8 mouse cellular contexts compared by ENCODE assay signal in genomic region chr3:107550409-107551049, GRCm38 (mm10). TPM values are rescaled to one million over a fixed set of nuclear protein-coding genes. Genes with fewer than 3 reads are reported as not detected.
DNase-seq lines count a peak whose midpoint lies in the region; ATAC-seq and TF ChIP-seq lines count a peak whose summit lies in the region.

No protein-coding gene starts in this region.

- H3K27me3 ChIP-seq in kidney, embryonic 14.5 days (ENCODE audit: control insufficient read depth, insufficient read depth, low read length), result peaks cover 64% of the 10 kb centered on the region
- H3K27me3 ChIP-seq in MEL (ENCODE audit: control insufficient read depth in 1 of 2, insufficient read depth in 2 of 2, low read length in 2 of 2), result peaks cover 0 to 5% of the 10 kb centered on the region in 2 experiments; a peak in 3 of 4 replicates
- no peaks in the 10 kb centered on the region for H3K27me3 ChIP-seq in midbrain, postnatal 0 days (ENCODE audit: insufficient read depth, low read length)

- H3K4me3 ChIP-seq in kidney, embryonic 14.5 days (ENCODE audit: low read length), result no peak overlapping the region
- H3K4me3 ChIP-seq in MEL (ENCODE audit: control insufficient read depth in 1 of 2, insufficient read depth in 1 of 2, low read depth in 2 of 2, low read length in 2 of 2), result no peak overlapping the region
- no peak overlapping the region for H3K4me3 ChIP-seq in midbrain, postnatal 0 days (ENCODE audit: low read depth, low read length)

- no peaks in the 10 kb centered on the region for H3K79me2 ChIP-seq in MEL (ENCODE audit: control insufficient read depth, insufficient read depth, low read length, poor library complexity)

- peak; percentile 45 for TF ChIP-seq RAD21 in MEL (IDR thresholded peaks at IDR 0.05; ENCODE audit: low read depth, low read length)

- TF ChIP-seq CTCF in MEL (IDR thresholded peaks at IDR 0.05 in 2 of 3, conservative IDR thresholded peaks at IDR 0.05 in 1 of 3; ENCODE audit: control insufficient read depth in 1 of 3, insufficient read depth in 1 of 3, low read depth in 2 of 3, low read length in 3 of 3, poor library complexity in 1 of 3, severe bottlenecking in 1 of 3), result peak; percentile 71 to 89 (median 73)
- TF ChIP-seq CTCF in midbrain, postnatal 0 days (IDR thresholded peaks at IDR 0.05), result peak; percentile 84

- ATAC-seq in kidney, embryonic 14.5 days (ENCODE audit: low FRiP score, low TSS enrichment), result no peak
- ATAC-seq in midbrain, postnatal 0 days (ENCODE audit: low FRiP score), result peak; percentile 36
- no peak for ATAC-seq in activated CD4-positive, CD25-positive, alpha-beta regulatory T cell, adult 4 months

- H3K9ac ChIP-seq in kidney, embryonic 14.5 days (ENCODE audit: low read depth, low read length), result no peak overlapping the region
- H3K9ac ChIP-seq in MEL (ENCODE audit: control insufficient read depth, low read depth, low read length, poor library complexity, severe bottlenecking), result no peak overlapping the region
- H3K9ac ChIP-seq in midbrain, postnatal 0 days (replicated peaks; ENCODE audit: low read length, poor library complexity, severe bottlenecking), result no peak overlapping the region

- H3K4me1 ChIP-seq in kidney, embryonic 14.5 days (ENCODE audit: control insufficient read depth, insufficient read depth, low read length), result peaks cover 3% of the 10 kb centered on the region; the same call in 1 of the 2 replicates
- no peaks in the 10 kb centered on the region for H3K4me1 ChIP-seq in MEL (ENCODE audit: control insufficient read depth in 1 of 2, insufficient read depth in 2 of 2, low read length in 2 of 2)
- H3K4me1 ChIP-seq in midbrain, postnatal 0 days (ENCODE audit: insufficient read depth, low read length), result no peaks in the 10 kb centered on the region

- H3K27ac ChIP-seq in kidney, embryonic 14.5 days (ENCODE audit: low read depth, low read length), result no peak overlapping the region
- no peak overlapping the region for H3K27ac ChIP-seq in MEL (ENCODE audit: control insufficient read depth, low read depth, low read length)
- no peak overlapping the region for H3K27ac ChIP-seq in midbrain, postnatal 0 days (ENCODE audit: low read depth, low read length)

- TF ChIP-seq POLR2A in MEL (IDR thresholded peaks at IDR 0.05; ENCODE audit: control insufficient read depth in 1 of 2, insufficient read depth in 1 of 2, low read depth in 1 of 2, low read length in 2 of 2, poor library complexity in 1 of 2), result no peak

- intact Hi-C loops in left cerebral cortex, postnatal 4 days (cut with DNase I), result no loop called here

- H3K36me3 ChIP-seq in kidney, embryonic 14.5 days (ENCODE audit: control insufficient read depth, insufficient read depth, low read length), result no peaks in the 10 kb centered on the region
- no peaks in the 10 kb centered on the region for H3K36me3 ChIP-seq in MEL (ENCODE audit: control insufficient read depth in 1 of 2, insufficient read depth in 2 of 2, low read length in 2 of 2)
- no peaks in the 10 kb centered on the region for H3K36me3 ChIP-seq in midbrain, postnatal 0 days (ENCODE audit: insufficient read depth, low read length)

- no peak overlapping the region for H3K4me2 ChIP-seq in kidney, embryonic 14.5 days (replicated peaks; ENCODE audit: low read depth, low read length)
- no peak overlapping the region for H3K4me2 ChIP-seq in midbrain, postnatal 0 days (ENCODE audit: low read depth, low read length, poor library complexity, severe bottlenecking)

- DNase-seq in kidney, adult 9 months, result peak; percentile 62
- peak; percentile 65 for DNase-seq in MEL (ENCODE audit: low read depth, low spot score)
- DNase-seq in cerebellum, adult 11-12 months, result peak; percentile 66
- peak; percentile 72 for DNase-seq in forelimb bud, embryonic 11.5 days (ENCODE audit: low read depth, low spot score)
- peak; percentile 85 for DNase-seq in left cerebral cortex, postnatal 4 days
- DNase-seq in midbrain, postnatal 0 days (ENCODE audit: low spot score), result peak; percentile 78

- 75% methylated on average over 17 of the region's 17 CpGs for WGBS in kidney, embryonic 14.5 days
- WGBS in midbrain, postnatal 0 days, result 73% methylated on average over 17 of the region's 17 CpGs

- TF ChIP-seq EP300 in MEL (IDR thresholded peaks at IDR 0.05; ENCODE audit: low read depth in 1 of 2, low read length in 2 of 2), result no peak

- H3K9me3 ChIP-seq in kidney, embryonic 14.5 days (ENCODE audit: control insufficient read depth, low read length), result no peaks in the 10 kb centered on the region
- no peaks in the 10 kb centered on the region for H3K9me3 ChIP-seq in MEL (replicated peaks; ENCODE audit: insufficient read depth, low read length)
- H3K9me3 ChIP-seq in midbrain, postnatal 0 days (ENCODE audit: low read length), result no peaks in the 10 kb centered on the region

TF ChIP-seq in MEL, 35 proteins besides CTCF, POLR2A, EP300 and RAD21:
- TF ChIP-seq SIN3A (IDR thresholded peaks at IDR 0.05; ENCODE audit: low read length) (no peak), SMC3 (IDR thresholded peaks at IDR 0.05; ENCODE audit: low read depth, low read length) (peak; percentile 45), ZC3H11A (IDR thresholded peaks at IDR 0.05; ENCODE audit: low read depth, low read length) (peak; percentile 21; the same call in 1 of the 2 replicates)

RNA-seq across cellular contexts. Expression of gene Ubl4b, which starts 4.3 kb away (rescaled TPM):
- polyA plus RNA-seq in kidney, embryonic 14.5 days (2014; fragmentation: Nextera tagmentation; extraction: Ambion mirVana), result not detected in 2 replicates
- total RNA-seq in MEL (2012; rRNA removed), result not detected in 2 replicates
- polyA plus RNA-seq in MEL (2012; ENCODE audit: insufficient read depth in 1 of 2, insufficient read length in 2 of 2, low read depth in 1 of 2, low replicate concordance in 2 of 2, missing spikeins in 1 of 2), result not detected
- under 1 TPM in 1 of 2 experiments, not detected in 1; 0.58 TPM for total RNA-seq in left cerebral cortex, postnatal 4 days (2021)
- total RNA-seq in midbrain, postnatal 0 days (2014; rRNA removed), result not detected in 2 replicates
- polyA plus RNA-seq in midbrain, postnatal 0 days (2015; fragmentation: Nextera tagmentation; extraction: Ambion mirVana), result not detected in 2 replicates
- not detected for polyA plus RNA-seq in activated CD4-positive, CD25-positive, alpha-beta regulatory T cell, adult 4 months (2017; shearing (Covaris generic))

RNA-seq across cellular contexts. Expression of gene Slc6a17, which starts 32.7 kb away (rescaled TPM):
- polyA plus RNA-seq in kidney, embryonic 14.5 days (2014; fragmentation: Nextera tagmentation; extraction: Ambion mirVana), result 1.7 and 2.9 TPM in 2 replicates
- total RNA-seq in MEL (2012; rRNA removed), result 0.04 TPM in 1 of 2 replicates, not detected in the other
- polyA plus RNA-seq in MEL (2012; ENCODE audit: insufficient read depth in 1 of 2, insufficient read length in 2 of 2, low read depth in 1 of 2, low replicate concordance in 2 of 2, missing spikeins in 1 of 2), result not detected
- 100 to 1,000 TPM; 152 to 153 TPM for total RNA-seq in left cerebral cortex, postnatal 4 days (2021)
- total RNA-seq in midbrain, postnatal 0 days (2014; rRNA removed), result 52.0 and 60.0 TPM in 2 replicates
- polyA plus RNA-seq in midbrain, postnatal 0 days (2015; fragmentation: Nextera tagmentation; extraction: Ambion mirVana), result 17.5 and 22.2 TPM in 2 replicates
- not detected for polyA plus RNA-seq in activated CD4-positive, CD25-positive, alpha-beta regulatory T cell, adult 4 months (2017; shearing (Covaris generic))

RNA-seq across cellular contexts. Expression of gene Alx3, which starts 44.3 kb away (rescaled TPM):
- polyA plus RNA-seq in kidney, embryonic 14.5 days (2014; fragmentation: Nextera tagmentation; extraction: Ambion mirVana), result 0.26 TPM in 1 of 2 replicates, not detected in the other
- total RNA-seq in MEL (2012; rRNA removed), result not detected in 2 replicates
- polyA plus RNA-seq in MEL (2012; ENCODE audit: insufficient read depth in 1 of 2, insufficient read length in 2 of 2, low read depth in 1 of 2, low replicate concordance in 2 of 2, missing spikeins in 1 of 2), result not detected
- total RNA-seq in left cerebral cortex, postnatal 4 days (2021), result 1 to 10 TPM; 1.7 to 1.9 TPM
- 0.60 and 3.0 TPM in 2 replicates for total RNA-seq in midbrain, postnatal 0 days (2014; rRNA removed)
- polyA plus RNA-seq in midbrain, postnatal 0 days (2015; fragmentation: Nextera tagmentation; extraction: Ambion mirVana), result 0.63 and 1.3 TPM in 2 replicates
- polyA plus RNA-seq in activated CD4-positive, CD25-positive, alpha-beta regulatory T cell, adult 4 months (2017; shearing (Covaris generic)), result not detected
